ENCODE assay signal across 8 mouse cellular contexts in genomic region chr4:62503374-62503970, GRCm38 (mm10). TPM values are rescaled to one million over a fixed set of nuclear protein-coding genes. Genes with fewer than 3 reads are reported as not detected.
A peak's percentile ranks its signal among the peaks of the same experiment; 100 is the strongest.
DNase-seq lines count a peak whose midpoint lies in the region; ATAC-seq and TF ChIP-seq lines count a peak whose summit lies in the region.

TSS of gene Hdhd3 (minus strand) at chr4:62503467.

- no peak for ATAC-seq in intestine, embryonic 16.5 days

- H3K27ac ChIP-seq in liver, adult 2 months (replicated peaks; ENCODE audit: insufficient read depth, low read depth, low read length), result peak within 1 kb of the TSS; percentile 89
- H3K27ac ChIP-seq in embryonic facial prominence, embryonic 10.5 days (replicated peaks), result peak within 1 kb of the TSS; percentile 86
- H3K27ac ChIP-seq in intestine, embryonic 16.5 days (ENCODE audit: low read length), result peak within 1 kb of the TSS; percentile 92
- H3K27ac ChIP-seq in olfactory bulb, adult 2 months (ENCODE audit: insufficient read depth, low read depth, low read length), result peak within 1 kb of the TSS; percentile 94

- 21% methylated on average over 3 of the region's 3 CpGs for WGBS in liver, adult 2 months
- WGBS in embryonic facial prominence, embryonic 10.5 days, result 78% methylated on average over 3 of the region's 3 CpGs
- 63% methylated on average over 3 of the region's 3 CpGs for WGBS in intestine, embryonic 16.5 days
- WGBS in olfactory bulb, adult 2 months, result 77% methylated on average over 3 of the region's 3 CpGs

- peaks cover 9% of the 10 kb centered on the region; the same call in 1 of the 2 replicates for H3K79me2 ChIP-seq in liver, adult 2 months (ENCODE audit: control insufficient read depth, insufficient read depth, low read length)

- H3K4me2 ChIP-seq in intestine, embryonic 16.5 days (ENCODE audit: low read depth, low read length), result peak within 1 kb of the TSS; percentile 56

- no peaks in the 10 kb centered on the region for H3K9me3 ChIP-seq in embryonic facial prominence, embryonic 10.5 days
- H3K9me3 ChIP-seq in intestine, embryonic 16.5 days (ENCODE audit: control insufficient read depth, low read length), result no peaks in the 10 kb centered on the region

- peaks cover 29% of the 10 kb centered on the region for H3K4me1 ChIP-seq in liver, adult 2 months (ENCODE audit: control insufficient read depth, insufficient read depth, low read length)
- peaks cover 20% of the 10 kb centered on the region for H3K4me1 ChIP-seq in embryonic facial prominence, embryonic 10.5 days
- H3K4me1 ChIP-seq in intestine, embryonic 16.5 days (ENCODE audit: control insufficient read depth, insufficient read depth, low read length), result peaks cover 8% of the 10 kb centered on the region
- H3K4me1 ChIP-seq in olfactory bulb, adult 2 months (ENCODE audit: control insufficient read depth, insufficient read depth, low read length), result peaks cover 8% of the 10 kb centered on the region; the same call in 1 of the 2 replicates

- H3K4me3 ChIP-seq in liver, adult 2 months (ENCODE audit: insufficient read depth, low read depth, low read length), result peak within 1 kb of the TSS; percentile 85
- H3K4me3 ChIP-seq in embryonic facial prominence, embryonic 10.5 days, result peak within 1 kb of the TSS; percentile 87
- H3K4me3 ChIP-seq in intestine, embryonic 16.5 days (ENCODE audit: low read length), result peak within 1 kb of the TSS; percentile 79
- peak within 1 kb of the TSS; percentile 99 for H3K4me3 ChIP-seq in olfactory bulb, adult 2 months (ENCODE audit: insufficient read depth, low read depth, low read length)

- H3K36me3 ChIP-seq in liver, adult 2 months (ENCODE audit: control insufficient read depth, insufficient read depth, low read length), result peaks cover 6% of the 10 kb centered on the region; the same call in 1 of the 2 replicates
- peaks cover 31% of the 10 kb centered on the region for H3K36me3 ChIP-seq in embryonic facial prominence, embryonic 10.5 days (replicated peaks)
- H3K36me3 ChIP-seq in intestine, embryonic 16.5 days (ENCODE audit: control insufficient read depth, insufficient read depth, low read length), result peaks cover 10% of the 10 kb centered on the region

- no peak for TF ChIP-seq POLR2A in liver, adult 2 months (IDR thresholded peaks at IDR 0.05; ENCODE audit: extremely low read depth, insufficient read depth, low read length)
- no peak for TF ChIP-seq POLR2A in olfactory bulb, adult 2 months (IDR thresholded peaks at IDR 0.05; ENCODE audit: insufficient read depth, low read depth, low read length)

- peak; percentile 97 for DNase-seq in liver, adult 2 months (ENCODE audit: extremely low read depth, low read depth, low spot score)
- DNase-seq in liver, result no peak
- DNase-seq in embryonic facial prominence, embryonic 10.5 days (ENCODE audit: low spot score), result no peak
- no peak for DNase-seq in gastrocnemius, postnatal 25 days
- no peak for DNase-seq in right cerebral cortex, adult 18-20 months
- DNase-seq in thymus, postnatal 25 days, result no peak

- no peak for TF ChIP-seq CTCF in liver, adult 2 months (IDR thresholded peaks at IDR 0.05; ENCODE audit: low read depth, low read length)
- TF ChIP-seq CTCF in olfactory bulb, adult 2 months (IDR thresholded peaks at IDR 0.05; ENCODE audit: insufficient read depth, low read depth, low read length), result no peak

- H3K9ac ChIP-seq in liver, adult 2 months (ENCODE audit: low read depth, low read length), result peak within 1 kb of the TSS; percentile 64
- peak within 1 kb of the TSS; percentile 90 for H3K9ac ChIP-seq in intestine, embryonic 16.5 days (ENCODE audit: low read depth, low read length)

- no peaks in the 10 kb centered on the region for H3K27me3 ChIP-seq in liver, adult 2 months (ENCODE audit: control insufficient read depth, insufficient read depth, low read length)
- no peaks in the 10 kb centered on the region for H3K27me3 ChIP-seq in embryonic facial prominence, embryonic 10.5 days (replicated peaks; ENCODE audit: low read depth, poor library complexity, severe bottlenecking)
- H3K27me3 ChIP-seq in intestine, embryonic 16.5 days (replicated peaks; ENCODE audit: control insufficient read depth, insufficient read depth, low read length), result no peaks in the 10 kb centered on the region

RNA-seq across cellular contexts. Expression of gene Hdhd3, which starts in this region (rescaled TPM):
- total RNA-seq in liver, adult 2 months (2014; rRNA removed), result 14.0 and 14.9 TPM in 2 replicates
- polyA plus RNA-seq in liver, adult 2 months (2012; rRNA removed), result 61.4 and 73.7 TPM in 2 replicates
- 11.0 and 13.2 TPM in 2 replicates for polyA plus RNA-seq in embryonic facial prominence, embryonic 10.5 days (2016; fragmentation: Nextera tagmentation; extraction: Ambion mirVana)
- 115 and 118 TPM in 2 replicates for polyA plus RNA-seq in intestine, embryonic 16.5 days (2015; fragmentation: Nextera tagmentation; extraction: Ambion mirVana)
- polyA plus RNA-seq in olfactory bulb, adult 2 months (2012; ENCODE audit: insufficient read depth, insufficient read length, low replicate concordance, missing spikeins), result not detected in 2 replicates
- 1 to 10 TPM; 1.7 to 2.2 TPM for total RNA-seq in gastrocnemius, postnatal 25 days (2021)

Comparison
In these comparisons a context has a peak if more than half of its experiments do, and no peak if none do; other contexts are left out.
1. RNA of gene Hdhd3 (polyA plus RNA-seq): 115 to 118 TPM in intestine, embryonic 16.5 days, 61.4 to 73.7 TPM in liver, adult 2 months and 11.0 to 13.2 TPM in embryonic facial prominence, embryonic 10.5 days; not detected in olfactory bulb, adult 2 months; every median in the first group is over 10 times any median in the second.
2. Peak in every context shown above with its lines, with median percentiles within 50 percentile points of each other: H3K27ac ChIP-seq and H3K4me3 ChIP-seq.